Mouse (Mus musculus): ENCODE measurements at regions not wholly inside any gene's neighbourhood (a gene's known extent, or its start where the extent isn't known, plus 50 kb on each side); places are given as distances from the start of the nearest gene placed in this dataset.

GRCm38 (mm10) chr4:89500232-89500631 lies 179.0 kb upstream of the Dmrta1 start:
- no peak for DNase-seq

DNA sequence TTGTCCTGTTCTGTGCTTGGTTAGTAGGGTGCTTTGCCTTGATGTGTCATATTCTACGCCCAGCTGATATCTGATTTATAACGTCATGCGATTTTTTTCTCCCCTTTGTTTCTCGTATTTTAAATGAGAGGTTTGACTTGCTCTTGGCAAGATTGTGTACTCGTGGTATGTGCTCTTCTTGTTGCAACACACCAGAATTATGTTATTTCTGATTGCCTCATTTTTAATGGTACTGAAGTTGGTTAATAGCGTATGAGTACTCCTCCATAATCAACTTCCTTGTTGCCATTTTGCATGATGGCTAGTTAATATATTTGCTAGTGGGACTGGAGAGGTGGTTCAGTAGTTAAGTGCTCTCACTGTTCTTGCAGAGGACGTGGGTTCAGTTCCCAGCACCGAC lies 180.1 kb upstream of the Cdkn2b start:
- no peak for DNase-seq

- no peak for DNase-seq
Observed at GRCm38 (mm10) chr4:89487416-89488165, 176.8 kb upstream of the Cdkn2b start.

DNA sequence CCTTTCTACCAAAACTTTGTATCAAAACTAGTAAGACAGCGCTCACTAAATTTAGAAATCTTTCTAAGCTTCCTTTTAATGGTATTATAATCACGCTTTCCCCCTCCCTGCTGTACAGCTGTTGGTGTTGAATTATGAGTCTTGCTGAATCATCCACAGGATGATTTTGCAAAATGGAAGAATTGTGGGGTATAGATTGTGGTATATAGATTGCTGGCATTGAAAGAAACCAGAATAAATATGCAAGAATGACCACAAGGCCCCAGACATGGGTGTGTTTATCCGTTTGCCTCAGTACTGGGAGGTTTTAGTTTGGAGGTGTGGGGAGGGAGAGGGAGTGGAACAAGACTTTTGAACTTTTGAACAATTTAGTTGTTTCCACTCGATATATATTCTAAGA lies 176.1 kb upstream of the Cdkn2b start:
- DNase-seq: no peak

DNA sequence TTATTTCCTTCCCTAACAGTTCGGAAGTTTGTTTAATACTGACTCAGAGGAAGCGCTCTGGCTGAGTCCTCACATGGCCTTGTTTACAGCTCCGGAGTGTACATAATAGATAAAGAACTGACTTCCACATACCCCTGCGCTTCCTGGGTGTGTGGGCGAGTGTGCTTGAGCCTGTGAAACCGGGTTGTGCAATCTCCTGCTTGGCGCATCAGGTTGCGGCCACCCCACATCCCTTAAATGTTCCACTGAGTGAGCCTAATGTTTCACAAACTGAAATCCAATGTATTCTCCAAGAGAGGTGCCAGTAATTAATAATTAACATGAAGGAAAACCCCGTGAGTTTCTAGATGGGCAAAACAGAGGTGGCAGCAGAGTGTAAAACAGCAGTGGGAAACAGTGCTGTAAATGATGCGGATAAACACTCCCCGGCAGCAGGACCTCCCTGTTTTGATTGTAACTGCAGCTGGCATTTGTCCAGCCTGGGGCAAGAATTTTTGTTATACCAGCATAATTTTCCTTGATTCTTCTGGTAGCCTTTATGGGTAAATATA lies 175.2 kb upstream of the Cdkn2b start:
- DNase-seq: peak; percentile 38 to 62

- DNase-seq: no peak
Observed at GRCm38 (mm10) chr4:89478646-89479237, 167.9 kb upstream of the Cdkn2b start.

DNA sequence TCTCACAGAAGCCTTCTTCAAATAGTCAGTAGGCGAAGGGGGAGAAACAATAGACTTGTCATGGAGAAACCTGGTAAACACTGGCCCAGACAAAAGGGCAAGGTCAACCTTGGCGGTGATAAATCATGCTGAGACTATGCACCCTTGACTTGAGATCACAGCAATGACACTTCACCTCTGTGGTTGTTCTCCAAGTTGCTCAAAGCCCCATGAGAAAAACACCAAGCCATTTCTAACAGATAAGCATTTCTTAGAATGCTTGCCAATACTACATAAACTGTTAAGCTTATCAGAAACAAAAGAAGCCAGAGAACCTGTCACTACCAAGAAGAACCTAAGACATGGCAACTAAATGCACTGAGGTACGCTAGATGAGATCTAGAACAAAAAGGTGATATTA lies 165.0 kb upstream of the Cdkn2b start:
- peak; percentile 34 to 38 for DNase-seq

GRCm38 (mm10) chr4:89474836-89475541 lies 164.2 kb upstream of the Cdkn2b start:
- no peak for DNase-seq

- DNase-seq: no peak
Observed at GRCm38 (mm10) chr4:89471426-89471825, 160.6 kb upstream of the Cdkn2b start.

- DNase-seq: no peak
Observed at GRCm38 (mm10) chr4:89470756-89471155, 159.9 kb upstream of the Cdkn2b start.

DNA sequence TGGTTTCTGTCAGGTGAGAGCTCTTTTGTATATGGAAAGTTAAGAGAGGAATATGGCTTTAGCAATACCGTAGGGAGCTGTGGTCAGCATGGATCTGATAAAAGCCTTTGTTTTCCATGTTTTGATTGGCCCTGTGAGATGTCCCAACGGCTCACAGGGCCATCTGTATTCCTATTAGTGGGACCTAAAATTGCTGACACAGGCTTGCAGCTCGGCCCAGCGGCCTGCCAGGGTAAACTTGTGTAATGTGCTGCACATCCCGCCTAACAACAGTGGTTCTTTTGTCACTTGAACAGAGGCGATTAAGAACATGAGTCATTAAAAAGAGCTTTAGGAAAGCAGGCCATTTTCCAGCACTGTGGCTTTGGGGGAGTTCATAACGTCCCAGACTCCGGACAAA lies 159.0 kb upstream of the Cdkn2b start:
- DNase-seq: peak; percentile 21 to 44

- no peak for DNase-seq
Observed at GRCm38 (mm10) chr4:89469406-89469805, 158.6 kb upstream of the Cdkn2b start.

DNA sequence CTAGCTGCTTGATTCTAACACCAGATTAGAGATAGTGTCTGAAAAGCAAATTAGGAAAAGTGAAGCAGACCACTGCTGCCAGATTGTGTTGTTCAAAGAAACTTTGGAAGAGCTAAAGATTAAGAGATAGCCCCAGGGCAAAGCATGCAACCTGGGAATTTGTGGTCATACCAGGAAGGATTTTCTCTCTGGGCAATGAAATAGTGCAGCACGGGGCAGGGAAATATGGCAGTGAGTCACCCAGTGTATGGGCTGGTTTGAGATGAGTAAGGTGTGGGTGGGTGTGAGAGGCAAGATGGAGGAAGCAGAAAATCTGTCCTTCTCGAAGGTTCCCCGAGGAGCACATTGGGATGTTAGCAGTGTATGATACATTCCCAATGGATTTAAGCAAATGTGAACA lies 155.9 kb upstream of the Cdkn2b start:
- no peak for DNase-seq

GRCm38 (mm10) chr4:89463121-89463520 lies 152.3 kb upstream of the Cdkn2b start:
- DNase-seq: no peak

DNA sequence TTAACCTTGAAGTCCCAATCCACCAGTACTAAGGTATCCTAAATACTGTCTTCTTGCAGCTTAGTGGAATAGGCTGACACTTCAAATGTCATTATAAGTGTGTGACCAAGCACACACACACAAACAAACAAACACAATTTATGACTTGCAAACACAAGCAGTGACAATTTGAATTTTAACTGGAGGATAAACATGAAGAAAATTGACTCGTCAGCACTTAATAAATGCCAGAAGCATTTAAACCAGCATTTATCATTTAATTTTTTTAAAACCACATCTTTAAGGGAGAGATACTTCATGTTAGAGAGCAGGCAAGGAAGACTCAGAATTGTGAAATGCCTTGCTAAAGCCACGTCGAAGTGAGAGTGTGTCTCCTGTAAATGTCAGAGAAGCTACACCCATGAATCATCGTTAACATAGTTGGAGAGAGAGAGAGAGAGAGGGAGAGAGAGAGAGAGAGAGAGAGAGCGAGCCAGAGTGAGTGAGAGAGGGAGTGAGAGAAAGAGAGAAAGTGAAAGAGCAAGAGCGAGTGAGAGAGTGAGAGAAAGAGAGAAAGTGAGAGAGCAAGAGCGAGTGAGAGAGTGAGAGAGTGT lies 149.4 kb upstream of the Cdkn2b start:
- DNase-seq: no peak

- no peak for DNase-seq
Observed at GRCm38 (mm10) chr4:89459346-89459666, 148.5 kb upstream of the Cdkn2b start.

GRCm38 (mm10) chr4:89458628-89459345 lies 147.9 kb upstream of the Cdkn2b start:
- no peak for DNase-seq

DNA sequence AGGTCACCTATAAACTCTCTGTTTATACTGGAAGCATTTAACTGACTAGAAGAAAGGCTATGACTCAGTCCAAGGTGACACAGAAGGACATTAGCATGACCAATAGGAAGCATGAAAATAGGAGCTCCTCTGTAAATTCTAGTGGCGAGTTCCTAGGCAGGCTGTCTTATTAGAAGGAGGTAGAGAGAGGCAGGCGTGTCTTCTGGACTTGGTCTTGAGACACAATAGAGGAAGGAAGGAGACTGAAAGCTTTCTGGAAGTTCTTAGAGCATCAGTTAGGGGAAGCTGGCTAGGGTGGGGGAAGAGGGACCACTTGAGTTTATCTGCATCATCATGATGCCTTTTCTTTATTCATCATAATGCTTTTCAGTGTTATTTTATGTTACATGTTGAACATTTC lies 147.0 kb upstream of the Cdkn2b start:
- no peak for DNase-seq

GRCm38 (mm10) chr4:89454926-89455325 lies 144.1 kb upstream of the Cdkn2b start:
- no peak for DNase-seq

DNA sequence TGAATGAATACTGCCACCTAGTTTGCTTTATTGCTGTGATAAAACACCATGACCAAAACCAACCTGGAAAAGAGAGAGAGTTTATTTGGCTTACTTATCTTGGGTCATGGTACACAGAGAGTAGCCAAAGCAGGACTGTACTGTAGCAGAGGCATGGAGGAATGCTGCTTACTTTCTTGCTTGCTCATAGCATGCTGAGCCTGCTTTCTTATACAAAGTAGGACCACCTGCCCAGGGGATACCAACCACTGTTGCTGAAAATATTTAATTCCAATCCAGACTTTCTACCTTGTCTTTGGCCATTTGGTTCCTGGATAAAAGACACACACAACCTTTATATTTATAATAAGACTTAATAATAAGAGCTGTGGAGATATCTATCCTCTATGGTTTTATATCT lies 142.2 kb upstream of the Cdkn2b start:
- DNase-seq: no peak

GRCm38 (mm10) chr4:89451741-89452140 lies 140.9 kb upstream of the Cdkn2b start:
- DNase-seq: no peak

- DNase-seq: peak in 1 of 2 experiments; percentile 5
Observed at GRCm38 (mm10) chr4:89446765-89447487, 136.1 kb upstream of the Cdkn2b start.
